Mouse (Mus musculus) bone marrow macrophage, adult 2 months (primary cell): ENCODE measurements around the gene Chpt1. TPM values are rescaled to one million over a fixed set of nuclear protein-coding genes. Genes with fewer than 3 reads are reported as not detected.
"Not testable (repeated sequence)": the region's sequence is repeated elsewhere in the genome, so short reads cannot be mapped to it uniquely, and the experiment has no call there.

Source experiments
- H3K27ac ChIP-seq: 2 replicates; pipeline ENCODE4 v1.5.1; 2012; ENCODE audit warnings: low read depth, low read length; ENCODE audit not compliant: insufficient read depth
- H3K4me1 ChIP-seq: 2 replicates; pipeline ENCODE4 v1.6.1; 2012; ENCODE audit warnings: low read length; ENCODE audit not compliant: control insufficient read depth, insufficient read depth
- H3K4me3 ChIP-seq: 2 replicates; pipeline ENCODE4 v1.5.1; 2012; ENCODE audit warnings: mild to moderate bottlenecking, low read length, moderate library complexity; ENCODE audit not compliant: insufficient read depth
- CTCF ChIP-seq: IDR thresholded peaks from 2 replicates; pipeline ENCODE4 v1.5.1; 2012; ENCODE audit warnings: low read depth, mild to moderate bottlenecking, low read length, moderate library complexity
- POLR2A ChIP-seq: IDR thresholded peaks from 2 replicates; pipeline ENCODE4 v1.6.1; 2012; ENCODE audit warnings: mild to moderate bottlenecking, low read depth, low read length, borderline replicate concordance
- polyA plus RNA-seq: library from polyadenylated mRNA; stranded (reverse); fragments of >200 nt; gene quantifications from 2 replicates; pipeline ENCODE4 v1.2.4, GENCODE M21; 2012; ENCODE audit not compliant: missing spikeins, insufficient read depth, insufficient read length

Chpt1 gene
- polyA plus RNA-seq, 1 experiment, result 23.2 TPM

- Histone ChIP-seq H3K27ac (no peak overlapping the region), H3K4me3 (no peak overlapping the region)
- TF ChIP-seq CTCF (no peak), POLR2A (no peak)
Measured at GRCm38 (mm10) chr10:88496864-88497564, 6.9 kb downstream of the Chpt1 start.

GRCm38 (mm10) chr10:88494959-88495587 lies 8.8 kb downstream of the Chpt1 start:
- Histone ChIP-seq H3K4me1 (peaks cover 10% of the 10 kb centered on the region), H3K4me3 (no peak overlapping the region), H3K27ac (no peak overlapping the region)
- TF ChIP-seq POLR2A (no peak), CTCF (no peak)

More at GRCm38 (mm10) chr10:88496864-88497564, 6.9 kb downstream of the Chpt1 start:
- H3K4me1 ChIP-seq, result peaks cover 10% of the 10 kb centered on the region

- Histone ChIP-seq H3K4me3 (no peak overlapping the region), H3K4me1 (peaks cover 10% of the 10 kb centered on the region), H3K27ac (no peak overlapping the region)
- no peak for TF ChIP-seq CTCF
- TF ChIP-seq POLR2A, result no peak
Measured at GRCm38 (mm10) chr10:88492658-88493057, 11.2 kb downstream of the Chpt1 start.

GRCm38 (mm10) chr10:88491632-88492031 lies 12.2 kb downstream of the Chpt1 start:
- Histone ChIP-seq H3K4me3 (no peak overlapping the region), H3K27ac (no peak overlapping the region)
- TF ChIP-seq CTCF, result no peak
- TF ChIP-seq POLR2A, result no peak

GRCm38 (mm10) chr10:88488629-88489028 lies 15.2 kb downstream of the Chpt1 start:
- peaks cover 7% of the 10 kb centered on the region for H3K4me1 ChIP-seq
- no peak overlapping the region for H3K4me3 ChIP-seq
- TF ChIP-seq CTCF, result no peak
- TF ChIP-seq POLR2A, result no peak
- no peak overlapping the region for H3K27ac ChIP-seq

More at GRCm38 (mm10) chr10:88491632-88492031, 12.2 kb downstream of the Chpt1 start:
- H3K4me1 ChIP-seq, result peaks cover 10% of the 10 kb centered on the region

GRCm38 (mm10) chr10:88482866-88483265 lies 21.0 kb downstream of the Chpt1 start:
- H3K4me3 ChIP-seq, H3K27ac ChIP-seq, H3K4me1 ChIP-seq: not testable (repeated sequence)

GRCm38 (mm10) chr10:88460122-88460820 lies 43.6 kb downstream of the Chpt1 start:
- TF ChIP-seq CTCF, result no peak
- TF ChIP-seq POLR2A, result no peak
- Histone ChIP-seq H3K27ac (no peak overlapping the region), H3K4me1 (no peaks in the 10 kb centered on the region), H3K4me3 (no peak overlapping the region)

GRCm38 (mm10) chr10:88459502-88459992 lies 44.3 kb downstream of the Chpt1 start, which contains the start of gene Sycp3:
Gene Sycp3, plus strand, starts transcription at chr10:88459569.
- Histone ChIP-seq H3K27ac (no peak within 1 kb of the TSS), H3K4me3 (no peak within 1 kb of the TSS), H3K4me1 (no peaks in the 10 kb centered on the region)
- TF ChIP-seq CTCF, result no peak
- no peak for TF ChIP-seq POLR2A

- Histone ChIP-seq H3K4me3 (no peak overlapping the region), H3K27ac (no peak overlapping the region), H3K4me1 (no peaks in the 10 kb centered on the region)
- TF ChIP-seq CTCF (no peak), POLR2A (no peak)
Measured at GRCm38 (mm10) chr10:88457816-88458215, 46.1 kb downstream of the Chpt1 start.

- TF ChIP-seq POLR2A, result no peak
- no peak for TF ChIP-seq CTCF
- Histone ChIP-seq H3K27ac (no peak overlapping the region), H3K4me3 (no peak overlapping the region), H3K4me1 (no peaks in the 10 kb centered on the region)
Measured at GRCm38 (mm10) chr10:88451990-88452389, 51.9 kb downstream of the Chpt1 start.
